Mouse (Mus musculus) embryo, embryonic 9.5 days (tissue): ENCODE data around the gene Liph.
"Not testable (repeated sequence)": the region's sequence is repeated elsewhere in the genome, so short reads cannot be mapped to it uniquely, and the experiment has no call there.

Experiments used
- DNase-seq: peaks from one replicate; pipeline ENCODE4 v3.0.0-alpha.2; 2017; ENCODE audit errors: extremely low spot score

Liph gene

GRCm38 (mm10) chr16:21995304-21995703 lies at the start of gene Liph:
Gene Liph, minus strand, starts transcription at chr16:21995663.
- peak; percentile 31 for DNase-seq

GRCm38 (mm10) chr16:22043830-22044229 lies 48.4 kb upstream of the Liph start:
- DNase-seq = no peak

- no peak for DNase-seq
Observed at GRCm38 (mm10) chr16:22039978-22040377, 44.5 kb upstream of the Liph start.

GRCm38 (mm10) chr16:22038554-22038953 lies 43.1 kb upstream of the Liph start:
- no peak for DNase-seq

- DNase-seq = no peak
Observed at GRCm38 (mm10) chr16:22027474-22027873, 32.0 kb upstream of the Liph start.

GRCm38 (mm10) chr16:22022122-22022521 lies 26.7 kb upstream of the Liph start:
- no peak for DNase-seq

- DNase-seq = no peak
Observed at GRCm38 (mm10) chr16:22015569-22015968, 20.1 kb upstream of the Liph start.

- DNase-seq = no peak
Observed at GRCm38 (mm10) chr16:22009596-22009995, 14.1 kb upstream of the Liph start.

GRCm38 (mm10) chr16:22009099-22009584 lies 13.7 kb upstream of the Liph start, which contains the start of gene Senp2:
Gene Senp2, plus strand, starts transcription at chr16:22009484.
- peak; percentile 99 for DNase-seq

- DNase-seq = no peak
Observed at GRCm38 (mm10) chr16:22001606-22002005, 6.1 kb upstream of the Liph start.

GRCm38 (mm10) chr16:22001172-22001571 lies 5.7 kb upstream of the Liph start:
- DNase-seq = no peak

GRCm38 (mm10) chr16:21999941-22000690 lies 4.7 kb upstream of the Liph start:
- no peak for DNase-seq

- no peak for DNase-seq
Observed at GRCm38 (mm10) chr16:21998061-21998460, 2.6 kb upstream of the Liph start.

- DNase-seq = no peak
Observed at GRCm38 (mm10) chr16:21996881-21997641, 1.6 kb upstream of the Liph start.

- DNase-seq = no peak
Observed at GRCm38 (mm10) chr16:21996402-21996801, 939 bp upstream of the Liph start.

GRCm38 (mm10) chr16:21991774-21992173 lies 3.7 kb downstream of the Liph start:
- DNase-seq = no peak

GRCm38 (mm10) chr16:21990893-21991292 lies 4.6 kb downstream of the Liph start:
- not testable (repeated sequence) for DNase-seq

- DNase-seq = no peak
Observed at GRCm38 (mm10) chr16:21987956-21988355, 7.5 kb downstream of the Liph start.

GRCm38 (mm10) chr16:21986191-21986590 lies 9.3 kb downstream of the Liph start:
- no peak for DNase-seq

- DNase-seq = no peak
Observed at GRCm38 (mm10) chr16:21984091-21984490, 11.4 kb downstream of the Liph start.

- no peak for DNase-seq
Observed at GRCm38 (mm10) chr16:21983581-21983980, 11.9 kb downstream of the Liph start.

GRCm38 (mm10) chr16:21983146-21983545 lies 12.3 kb downstream of the Liph start:
- no peak for DNase-seq

GRCm38 (mm10) chr16:21977347-21977746 lies 18.1 kb downstream of the Liph start:
- no peak for DNase-seq
